Mouse (Mus musculus) liver, adult (tissue): Measurements from ENCODE around the gene Mta3.

Experiments used
- GATA4 ChIP-seq: IDR thresholded peaks from 2 replicates; pipeline ENCODE4 v1.6.1; 2014; ENCODE audit warnings: mild to moderate bottlenecking, low read length; ENCODE audit not compliant: insufficient replicate concordance

Gene Mta3

DNA sequence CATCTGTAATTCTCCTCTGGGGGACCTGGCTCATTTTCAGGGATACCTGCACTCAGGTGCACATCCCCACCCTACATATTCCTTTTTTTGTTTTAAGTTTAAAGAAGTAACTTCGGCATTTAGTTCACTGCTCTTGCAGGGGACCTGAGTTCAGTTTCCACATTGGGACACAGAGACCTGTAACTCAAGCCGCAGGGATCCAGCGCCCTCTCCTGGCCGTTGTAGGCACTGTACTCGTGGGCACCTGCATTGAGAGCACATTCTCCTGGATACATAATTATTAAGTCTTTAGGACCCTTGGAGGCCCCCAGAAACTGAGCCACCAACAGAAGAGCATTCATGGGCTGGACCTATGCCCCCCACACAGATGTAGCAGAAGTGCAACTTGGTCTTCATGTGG is 26.8 kb downstream of the Mta3 start:
- TF ChIP-seq GATA4: no peak

DNA sequence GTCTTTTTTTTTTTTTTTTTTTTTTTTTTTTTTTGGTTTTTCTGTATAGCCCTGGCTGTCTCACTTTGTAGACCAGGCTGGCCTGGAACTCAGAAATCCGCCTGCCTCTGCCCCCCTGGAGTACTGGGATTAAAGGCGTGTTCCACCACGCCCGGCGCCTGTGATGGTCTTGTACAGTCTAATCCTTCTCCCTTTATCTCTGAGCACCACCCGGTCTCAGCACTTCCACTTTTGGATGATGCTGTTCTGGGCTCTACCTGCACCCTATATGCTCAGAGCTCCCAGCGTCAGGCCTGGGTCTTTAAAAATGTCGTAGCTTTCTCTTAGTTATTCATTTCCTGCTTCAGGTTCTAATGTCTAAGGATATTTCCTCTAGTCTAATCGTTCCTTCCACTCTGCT is 30.7 kb downstream of the Mta3 start:
- TF ChIP-seq GATA4: no peak

- TF ChIP-seq GATA4: no peak
These were observed 31.8 kb downstream of the Mta3 start for GRCm38 (mm10) chr17:83737775-83738174.

DNA sequence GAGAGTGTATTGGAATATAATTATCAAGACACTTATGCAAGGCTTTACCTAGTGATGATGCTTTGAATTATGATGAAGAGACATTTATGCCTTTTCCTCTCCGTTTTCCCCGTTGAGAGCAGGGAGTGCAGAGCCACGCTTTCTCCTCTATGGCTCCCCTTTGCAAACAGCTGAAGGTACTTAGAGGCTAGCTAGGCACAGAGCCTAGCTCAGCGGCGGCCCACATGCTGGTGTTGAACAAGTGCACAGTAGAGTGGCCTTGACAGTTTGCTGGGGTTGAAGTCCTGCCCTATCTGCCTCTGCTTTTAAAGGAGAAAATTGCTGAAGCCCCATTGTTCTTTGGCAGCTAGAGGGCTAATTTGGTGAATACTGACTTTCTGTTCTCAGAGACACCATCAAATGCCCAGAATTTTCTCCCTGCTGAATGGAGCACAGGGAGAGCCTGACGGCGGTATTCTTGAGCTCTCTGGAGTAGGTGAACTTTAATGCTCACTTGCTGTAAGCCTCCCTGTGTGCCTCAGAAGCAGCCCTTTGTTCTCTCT is 34.2 kb downstream of the Mta3 start:
- no peak for TF ChIP-seq GATA4

GRCm38 (mm10) chr17:83741243-83741642 is 35.3 kb downstream of the Mta3 start:
- TF ChIP-seq GATA4: no peak

- no peak for TF ChIP-seq GATA4
These were observed 38.4 kb downstream of the Mta3 start for GRCm38 (mm10) chr17:83744231-83744824.

- no peak for TF ChIP-seq GATA4
These were observed 41.6 kb downstream of the Mta3 start for GRCm38 (mm10) chr17:83747405-83748160.

DNA sequence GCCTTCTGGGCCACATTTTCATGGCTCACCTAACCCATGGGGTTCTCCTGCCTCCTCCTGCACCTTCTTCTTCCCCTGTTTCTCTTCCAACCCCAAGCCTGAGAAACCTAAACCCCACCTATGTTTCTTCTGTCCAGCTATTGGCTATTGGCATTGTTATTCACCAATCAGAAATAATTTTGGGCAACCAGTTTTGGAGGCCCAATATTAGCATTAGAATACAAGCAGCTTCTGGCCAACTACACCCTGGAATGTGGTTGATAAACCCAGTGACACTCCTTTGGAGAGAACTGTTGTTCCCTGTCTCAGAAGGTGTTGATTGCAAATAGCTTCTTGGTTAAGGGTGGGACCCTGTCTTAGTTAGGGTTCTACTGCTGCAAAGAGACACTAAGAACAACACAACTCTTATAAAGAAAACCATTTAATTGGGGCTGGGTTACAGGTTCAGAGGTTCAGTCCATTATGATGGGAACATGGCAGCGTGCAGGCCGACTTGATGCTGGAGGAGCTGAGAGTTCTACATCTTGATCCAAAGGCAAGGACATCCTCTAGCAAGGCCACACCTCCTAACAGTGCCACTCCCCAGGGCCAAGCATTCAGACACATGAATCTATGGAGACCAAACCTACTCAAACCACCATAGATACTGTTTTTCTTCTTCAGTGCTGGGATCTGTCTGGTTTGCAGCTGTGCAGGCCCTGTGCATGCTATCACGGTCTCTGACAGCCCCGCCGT is 44.4 kb downstream of the Mta3 start:
- no peak for TF ChIP-seq GATA4

DNA sequence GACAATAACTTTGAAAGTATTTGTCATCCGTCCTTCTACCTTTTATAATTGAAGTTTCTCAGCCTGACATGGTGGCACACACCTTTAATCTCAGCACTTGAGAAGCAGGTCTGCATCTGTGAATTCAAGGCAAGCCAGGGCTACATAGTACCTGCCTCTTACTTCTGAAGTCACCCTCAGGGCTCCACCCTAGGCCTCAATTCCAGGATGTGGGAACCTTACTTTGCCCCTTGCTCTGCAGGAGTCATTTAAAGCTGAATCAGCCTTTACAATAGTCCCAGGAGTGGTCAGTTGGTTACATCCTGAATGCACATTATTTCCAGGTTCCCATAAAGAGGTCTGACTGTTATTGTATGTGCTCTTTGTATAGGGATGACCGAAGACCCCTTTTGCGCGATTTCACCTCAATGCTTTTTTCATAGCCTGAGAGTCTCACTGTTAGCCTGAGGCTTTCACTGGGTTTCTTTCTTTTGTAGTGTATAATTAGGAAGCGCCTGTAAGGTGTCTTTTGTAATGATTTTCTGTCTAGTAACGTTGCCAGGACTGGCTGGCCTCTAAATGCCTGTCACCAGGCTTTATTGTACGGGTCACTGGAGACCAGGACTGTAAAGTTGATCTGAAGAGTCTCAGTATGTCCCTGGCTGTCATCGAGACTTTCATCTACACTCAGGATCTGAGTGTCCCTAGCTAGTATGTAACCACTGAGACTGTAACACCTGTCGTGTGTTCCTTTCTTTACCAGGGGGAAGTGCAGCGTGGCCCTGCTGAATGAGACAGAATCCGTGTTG is 47.3 kb downstream of the Mta3 start:
- TF ChIP-seq GATA4: no peak

- TF ChIP-seq GATA4: no peak
These were observed 52.1 kb downstream of the Mta3 start for GRCm38 (mm10) chr17:83758096-83758495.

- TF ChIP-seq GATA4: no peak
These were observed 53.6 kb downstream of the Mta3 start for GRCm38 (mm10) chr17:83759547-83759946.

DNA sequence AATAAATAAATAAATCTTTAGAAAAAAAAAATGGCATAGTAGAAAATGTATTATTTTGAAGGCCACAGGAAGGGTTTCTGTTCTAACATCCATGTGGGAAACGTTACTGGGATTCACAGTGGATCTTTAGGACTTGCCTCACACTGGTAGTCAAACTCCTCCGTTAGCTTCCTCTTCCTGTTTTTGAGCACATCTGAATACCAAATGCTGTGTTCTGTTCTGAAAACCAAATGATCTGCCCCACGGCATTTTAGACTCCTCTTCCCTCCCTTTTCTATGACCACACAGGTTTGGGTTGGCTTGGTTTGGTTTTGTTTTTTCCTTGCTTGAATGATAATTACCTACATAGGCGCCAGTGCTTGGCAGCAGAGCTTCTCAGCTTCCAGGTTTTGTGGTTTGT is 58.6 kb downstream of the Mta3 start:
- no peak for TF ChIP-seq GATA4

DNA sequence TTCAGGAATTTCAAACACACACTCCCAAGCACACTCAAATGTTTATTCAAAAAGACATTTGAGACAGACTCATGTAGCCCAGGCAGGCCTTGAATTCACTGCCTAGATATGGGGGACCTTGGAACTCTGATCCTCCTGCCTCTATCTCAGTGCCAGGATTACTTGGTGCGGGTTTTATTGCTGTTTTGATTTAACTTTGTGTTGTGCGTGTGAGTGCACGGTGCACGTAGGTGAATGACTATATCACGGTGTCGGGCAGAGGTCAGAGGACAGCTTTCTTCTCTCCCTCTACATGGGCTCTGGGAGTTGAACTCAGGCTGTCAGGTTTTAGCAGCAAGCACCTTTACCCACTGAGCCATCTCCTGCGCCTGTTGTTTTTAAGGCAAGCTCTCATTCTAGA is 61.1 kb downstream of the Mta3 start:
- no peak for TF ChIP-seq GATA4

DNA sequence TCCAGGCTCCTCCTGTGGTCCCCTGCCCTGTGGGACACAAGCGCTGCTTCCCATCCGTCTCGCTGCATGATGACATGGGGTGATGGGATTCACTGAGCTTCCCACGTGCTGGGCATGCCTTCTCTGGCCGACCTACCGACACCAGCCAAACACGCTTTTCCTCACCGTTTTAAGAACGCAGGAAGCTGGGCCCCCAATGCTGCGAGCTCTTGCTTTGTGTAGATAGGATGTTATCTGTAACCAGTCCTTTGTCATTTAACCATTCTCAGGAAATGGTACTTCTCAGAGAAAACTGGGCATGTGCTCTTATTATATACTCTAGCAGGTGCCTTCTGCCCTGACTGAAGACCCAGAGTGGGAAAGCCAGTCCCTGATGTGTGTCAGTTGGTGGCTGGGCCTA is 62.3 kb downstream of the Mta3 start:
- no peak for TF ChIP-seq GATA4

GRCm38 (mm10) chr17:83770371-83770770 is 64.4 kb downstream of the Mta3 start:
- TF ChIP-seq GATA4: no peak
